Mouse (Mus musculus) neural tube, postnatal 0 days (tissue): ENCODE measurements around the gene Ankrd11. TPM values are rescaled to one million over a fixed set of nuclear protein-coding genes. Genes with fewer than 3 reads are reported as not detected.

ENCODE experiments used
- polyA plus RNA-seq: library from polyadenylated mRNA; unstranded; fragments of >200 nt; fragmentation: Nextera tagmentation; extraction: Ambion mirVana; gene quantifications from 2 replicates; pipeline ENCODE4 v1.2.1, GENCODE M21; 2015

Gene Ankrd11
- 77.8 and 81.7 TPM in 2 replicates for polyA plus RNA-seq

DNA sequence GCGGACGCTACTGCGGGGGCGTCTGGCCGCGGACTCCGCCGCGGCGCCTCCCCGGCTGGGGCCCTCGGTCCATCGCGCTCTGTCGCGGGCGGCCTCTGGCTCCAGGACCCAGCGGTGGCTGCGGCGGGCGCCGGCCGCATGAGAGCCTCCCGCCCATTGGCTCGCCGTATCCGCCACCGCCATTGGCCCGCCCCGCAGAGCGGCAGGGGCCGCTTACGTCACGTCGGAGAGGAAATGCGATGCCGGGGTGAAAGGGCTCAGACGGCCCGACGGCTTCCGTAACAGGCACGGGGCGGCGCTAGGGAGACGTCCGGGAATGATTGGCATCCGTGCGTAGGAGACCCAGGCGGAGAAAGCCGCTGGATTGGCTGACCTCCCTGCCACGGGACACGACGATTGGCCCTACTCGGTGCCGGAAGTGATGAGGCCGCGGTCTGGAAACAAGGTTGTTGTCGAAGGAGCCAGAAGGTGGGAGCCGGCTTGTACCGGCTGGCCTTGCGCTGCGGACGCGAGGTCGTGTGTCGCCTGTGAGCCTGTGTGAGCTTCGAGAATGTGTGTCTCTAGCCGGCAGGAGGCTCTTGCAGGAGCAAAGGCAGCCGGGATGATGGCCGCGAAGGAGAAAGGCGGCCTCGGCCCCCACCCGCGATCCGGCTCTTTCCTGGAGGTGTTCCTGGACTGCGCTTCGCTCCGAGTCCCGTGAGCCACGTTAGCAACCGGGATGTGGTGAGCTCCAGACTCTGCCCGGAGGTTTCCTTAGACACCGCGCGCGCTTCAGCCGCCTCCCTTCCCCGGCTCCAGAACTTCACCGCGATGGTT lies at the start of gene Ankrd11:
TSS of gene Ankrd11 (minus strand) at position 120 of the 816 bp plus-strand sequence.

GRCm38 (mm10) chr8:123062721-123063120 lies 20.6 kb upstream of the Ankrd11 start, which contains the start of gene Spg7:
TSS of gene Spg7 (plus strand) at chr8:123062942.

GRCm38 (mm10) chr8:122847829-122848561 lies 194.1 kb downstream of the Ankrd11 start, which contains the start of gene Cdh15:
TSS of gene Cdh15 (plus strand) at chr8:122847966.

Other genes starting within 250 kb of the Ankrd11 start
- gene Cdh15, start 194.3 kb downstream of the Ankrd11 start, polyA plus RNA-seq, result 2.5 and 2.7 TPM in 2 replicates
- 47.6 and 54.2 TPM in 2 replicates for gene Spg7, start 20.7 kb upstream of the Ankrd11 start, polyA plus RNA-seq
- 727 and 861 TPM in 2 replicates for gene Rpl13, start 60.1 kb upstream of the Ankrd11 start, polyA plus RNA-seq
- gene Cpne7, start 75.1 kb upstream of the Ankrd11 start, polyA plus RNA-seq, result 8.8 and 11.8 TPM in 2 replicates
- gene Sult5a1, start 116.0 kb upstream of the Ankrd11 start, polyA plus RNA-seq, result 3.3 and 4.5 TPM in 2 replicates
- gene Dpep1, start 144.0 kb upstream of the Ankrd11 start, polyA plus RNA-seq, result 1.4 and 2.3 TPM in 2 replicates
- 159 and 169 TPM in 2 replicates for gene Chmp1a, start 170.5 kb upstream of the Ankrd11 start, polyA plus RNA-seq
- 8.6 and 8.8 TPM in 2 replicates for gene Spata33, start 170.6 kb upstream of the Ankrd11 start, polyA plus RNA-seq
- gene Cdk10, start 182.6 kb upstream of the Ankrd11 start, polyA plus RNA-seq, result 41.0 and 46.2 TPM in 2 replicates
- 18.3 and 18.5 TPM in 2 replicates for gene Spata2l, start 194.0 kb upstream of the Ankrd11 start, polyA plus RNA-seq
- gene Zfp276, start 211.9 kb upstream of the Ankrd11 start, polyA plus RNA-seq, result 15.3 and 18.2 TPM in 2 replicates
- 54.6 and 63.7 TPM in 2 replicates for gene Vps9d1, start 212.1 kb upstream of the Ankrd11 start, polyA plus RNA-seq